Mouse (Mus musculus): ENCODE data around the gene Col6a5.

Gene Col6a5

GRCm38 (mm10) chr9:105960533-105960932, at the start of gene Col6a5:
Gene Col6a5, minus strand, starts transcription at chr9:105960643.
- DNase-seq (ENCODE audit: low spot score) = no peak

DNA sequence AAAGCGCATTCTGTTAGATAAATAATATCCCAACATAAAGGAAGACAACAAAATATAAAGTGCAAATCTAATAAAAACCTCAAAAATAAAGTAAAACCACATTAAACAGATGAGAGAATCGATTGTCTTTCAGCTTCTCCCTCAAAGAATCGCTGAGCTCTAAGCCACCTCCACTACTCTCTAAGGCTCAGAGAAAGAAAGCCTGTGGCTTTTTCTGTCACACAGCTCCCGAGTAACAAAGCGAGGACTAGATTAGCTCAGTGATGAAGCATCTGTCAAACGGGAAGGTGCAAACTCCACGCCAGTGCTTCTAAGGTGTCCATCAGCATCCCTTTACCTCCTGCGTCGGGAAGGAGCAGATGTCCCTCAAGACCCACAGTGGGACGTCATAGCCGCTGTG, 37.5 kb upstream of the Col6a5 start:
- no peak for DNase-seq (ENCODE audit: low spot score)

GRCm38 (mm10) chr9:105992425-105992824, 32.0 kb upstream of the Col6a5 start:
- DNase-seq (ENCODE audit: low spot score) = no peak

GRCm38 (mm10) chr9:105990099-105990498, 29.7 kb upstream of the Col6a5 start:
- DNase-seq (ENCODE audit: low spot score) = no peak

DNA sequence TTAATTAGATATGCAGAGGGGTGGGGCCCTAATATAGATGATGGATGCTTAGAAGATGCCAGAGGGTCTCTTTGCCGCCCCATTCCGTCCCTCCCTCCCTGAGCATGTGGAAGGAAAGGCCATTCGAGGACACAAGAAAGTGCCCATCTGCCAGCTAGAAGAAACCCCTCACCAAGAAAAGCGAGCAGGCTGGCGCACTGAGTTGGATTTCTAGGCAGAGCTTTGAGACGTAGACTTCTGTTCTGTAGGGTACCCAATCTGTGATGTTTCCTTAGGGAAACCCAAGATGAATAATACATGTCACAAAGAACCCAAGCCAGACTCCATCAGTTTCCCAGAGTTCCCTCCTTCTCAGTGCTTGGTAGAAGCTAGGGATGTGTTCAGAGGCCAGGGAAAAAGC, 29.0 kb upstream of the Col6a5 start:
- no peak for DNase-seq (ENCODE audit: low spot score)

- no peak for DNase-seq (ENCODE audit: low spot score)
Measured at GRCm38 (mm10) chr9:105988096-105988495, 27.7 kb upstream of the Col6a5 start.

DNA sequence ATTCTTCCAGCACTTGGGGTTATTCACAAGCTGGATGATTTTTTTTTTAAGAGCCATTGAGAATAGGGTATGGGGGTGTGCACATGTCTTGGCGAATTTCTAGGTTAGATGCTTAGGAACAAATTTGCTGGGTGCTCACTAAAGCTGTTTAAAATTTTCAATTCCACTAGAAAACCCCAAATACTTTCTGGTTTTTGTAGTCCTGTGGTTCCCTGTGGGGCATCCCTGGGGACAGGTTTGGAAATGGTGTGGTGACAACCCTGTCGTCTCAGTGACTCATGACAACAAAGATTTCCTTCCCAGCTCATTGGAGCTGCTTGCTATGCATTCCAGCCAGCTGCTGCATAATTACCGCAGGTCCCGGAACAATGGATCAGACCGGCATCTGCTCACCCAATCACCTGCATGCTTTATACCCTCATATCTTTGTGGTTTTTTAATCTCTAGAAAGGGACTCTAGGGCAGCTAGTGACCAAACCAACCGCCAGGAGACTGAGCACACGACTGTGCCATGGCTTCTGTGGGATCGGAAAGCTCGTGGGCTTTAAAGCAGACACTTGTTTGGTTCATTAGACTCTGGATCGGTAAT, 24.6 kb upstream of the Col6a5 start:
- no peak for DNase-seq (ENCODE audit: low spot score)

DNA sequence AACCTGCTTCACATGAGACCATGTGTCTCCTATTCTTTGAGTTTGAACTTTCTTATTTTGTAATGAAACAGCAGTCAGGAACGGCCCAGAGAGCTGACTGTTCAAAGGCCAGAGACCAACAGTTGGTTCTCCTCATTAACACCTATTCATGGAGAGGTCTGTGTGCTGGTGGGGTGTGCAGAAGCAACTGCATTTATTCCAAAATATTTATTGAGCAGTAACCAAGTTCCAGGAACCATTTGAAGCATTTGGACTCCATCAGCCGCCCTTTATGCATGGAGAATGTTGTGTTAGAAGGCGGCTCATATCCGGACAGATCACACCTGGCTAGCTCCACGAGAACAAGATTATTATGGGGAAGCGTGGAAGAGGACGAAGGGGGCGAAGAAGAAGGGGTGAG, 18.0 kb upstream of the Col6a5 start:
- DNase-seq (ENCODE audit: low spot score) = no peak

DNA sequence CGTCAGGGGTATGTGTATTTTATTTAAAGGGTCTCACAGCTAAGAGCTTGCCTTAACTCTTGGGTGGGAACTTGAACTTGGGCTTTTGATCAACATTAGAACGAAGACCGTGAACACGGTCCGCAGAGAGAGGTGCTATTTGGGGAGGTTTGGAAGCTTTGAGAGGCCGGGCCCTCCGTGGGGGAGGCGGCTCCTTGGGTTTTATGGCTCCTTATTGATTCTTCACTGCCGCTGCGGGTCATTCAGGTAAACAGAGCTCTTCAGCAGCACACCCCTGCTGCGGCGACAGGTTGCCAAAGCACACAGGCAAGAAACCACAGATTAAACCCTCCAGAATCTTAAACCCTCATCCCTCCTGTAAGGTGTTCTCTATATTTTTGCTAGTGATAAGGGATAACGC, 16.4 kb upstream of the Col6a5 start:
- DNase-seq (ENCODE audit: low spot score) = no peak

DNA sequence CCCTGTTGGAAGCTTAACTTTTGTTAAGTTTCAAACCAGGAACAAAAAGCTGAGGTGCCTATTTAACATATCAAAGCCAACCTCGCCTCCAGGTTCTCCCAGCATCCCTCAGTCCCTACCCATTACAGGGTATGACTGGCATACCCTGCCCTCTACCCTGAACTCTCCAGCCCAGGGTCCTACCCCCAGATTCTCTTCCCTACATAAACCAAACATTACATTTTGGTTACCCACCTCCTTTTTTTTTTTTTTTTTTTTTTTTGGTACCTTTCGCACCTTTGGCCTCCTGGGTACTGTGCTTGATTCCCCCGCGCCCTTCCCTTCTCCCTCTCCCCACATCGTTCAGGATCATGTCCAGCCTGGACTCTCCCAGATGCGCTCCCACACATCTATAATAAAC, 15.9 kb upstream of the Col6a5 start:
- DNase-seq (ENCODE audit: low spot score) = no peak

GRCm38 (mm10) chr9:105973736-105974135, 13.3 kb upstream of the Col6a5 start:
- DNase-seq (ENCODE audit: low spot score) = no peak

GRCm38 (mm10) chr9:105972031-105972430, 11.6 kb upstream of the Col6a5 start:
- no peak for DNase-seq (ENCODE audit: low spot score)

DNA sequence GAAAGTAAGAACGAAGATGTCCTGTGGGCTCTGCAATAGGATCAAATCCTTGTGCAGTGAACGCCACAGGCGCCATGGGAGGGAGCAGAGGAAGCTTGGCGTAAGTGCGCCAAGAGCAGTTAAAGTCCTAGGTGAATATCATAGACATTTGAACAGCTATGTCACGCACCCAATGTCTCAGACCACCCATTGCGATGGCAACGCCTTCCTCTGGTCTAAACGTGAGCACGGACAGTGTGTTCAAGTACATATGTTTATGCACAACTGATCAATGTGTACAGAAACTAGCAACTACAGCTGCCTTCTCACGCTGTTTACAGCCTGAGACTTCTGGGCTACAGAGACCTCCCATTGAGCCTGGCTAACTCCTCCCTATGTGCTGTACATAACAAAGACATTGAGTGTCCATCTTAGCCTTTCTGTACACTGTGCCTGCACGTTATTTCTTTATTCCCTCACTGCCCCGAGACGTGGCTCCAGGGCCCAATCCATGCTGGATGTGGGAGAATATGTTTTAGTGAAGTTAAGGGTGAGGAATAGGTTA, 11.0 kb upstream of the Col6a5 start:
- DNase-seq (ENCODE audit: low spot score) = no peak

- DNase-seq (ENCODE audit: low spot score) = no peak
Measured at GRCm38 (mm10) chr9:105970901-105971300, 10.5 kb upstream of the Col6a5 start.

DNA sequence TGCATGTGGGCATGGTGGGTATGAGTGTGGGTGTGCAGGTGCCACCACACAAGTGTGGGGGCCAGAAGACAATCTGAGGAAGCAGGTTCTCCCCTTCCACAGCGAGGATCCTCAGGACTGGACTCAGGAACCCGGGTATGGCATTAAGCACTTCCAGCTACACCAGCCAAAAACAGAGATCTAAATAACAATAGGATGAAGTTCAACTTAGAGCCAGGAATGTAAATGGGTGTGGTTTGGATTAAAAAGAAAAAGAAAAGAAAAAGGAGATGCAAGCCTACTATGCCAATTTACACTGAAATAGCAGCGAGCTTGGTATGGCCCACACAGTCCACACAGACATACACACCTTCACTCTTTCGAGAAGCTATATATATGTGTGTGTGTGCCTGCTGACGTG, 7.5 kb upstream of the Col6a5 start:
- DNase-seq (ENCODE audit: low spot score) = no peak

DNA sequence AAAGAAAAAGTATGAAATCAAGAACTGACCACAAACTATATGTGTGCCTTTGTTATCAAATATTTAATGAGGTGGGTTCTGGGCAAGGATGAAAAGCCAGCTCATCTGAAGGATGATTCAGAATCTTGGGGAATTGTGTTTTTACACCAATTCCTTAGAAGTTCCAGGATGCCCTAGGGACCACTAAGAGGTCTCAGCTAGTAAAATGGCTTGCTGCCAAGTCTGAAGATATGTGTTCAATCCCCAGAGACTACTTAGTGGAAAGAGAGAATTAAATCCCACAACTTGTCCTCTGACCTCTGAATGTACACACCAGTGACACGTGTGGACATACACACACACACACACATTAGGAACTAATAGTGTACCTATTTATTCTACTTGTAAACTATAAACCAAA, 1.3 kb downstream of the Col6a5 start:
- no peak for DNase-seq (ENCODE audit: low spot score)

DNA sequence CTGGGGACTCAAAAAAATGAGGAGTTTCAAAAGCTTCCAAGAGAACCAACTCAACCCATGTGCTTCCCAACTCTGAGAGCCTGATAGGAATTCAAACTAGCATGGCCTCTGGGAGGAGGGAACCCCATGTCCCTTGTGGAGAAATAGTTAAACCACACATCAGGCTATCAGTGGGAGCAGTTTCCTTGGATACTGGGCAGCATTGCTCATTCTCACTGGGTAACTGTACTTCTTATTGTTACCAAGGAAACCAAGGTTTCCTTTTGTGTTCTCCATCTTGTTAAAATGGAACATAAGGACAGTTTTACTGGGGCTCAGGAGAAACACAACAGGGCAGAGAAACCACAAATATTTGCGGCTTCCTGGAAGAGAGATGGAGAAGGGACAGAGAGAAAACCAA, 10.7 kb downstream of the Col6a5 start:
- no peak for DNase-seq (ENCODE audit: low spot score)

DNA sequence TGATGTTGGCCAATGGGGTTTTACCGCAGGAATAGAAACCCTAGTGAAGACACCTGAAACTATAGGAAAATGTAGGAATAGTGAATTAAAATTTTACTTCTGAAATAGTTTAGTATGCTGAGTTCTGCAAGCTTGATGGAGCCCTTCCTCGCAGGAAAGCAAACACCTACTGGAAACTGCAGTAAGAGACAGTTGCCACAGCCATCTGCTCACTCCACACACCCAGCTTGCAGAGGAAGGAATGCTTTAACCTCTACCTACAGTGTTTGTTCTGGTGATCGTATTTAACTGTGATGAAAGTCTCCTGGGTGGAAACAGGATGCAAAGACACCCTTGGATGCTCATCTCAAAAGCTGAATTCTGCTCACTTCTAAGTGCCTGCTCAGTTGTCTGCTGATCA, 12.9 kb downstream of the Col6a5 start:
- DNase-seq (ENCODE audit: low spot score) = no peak

- no peak for DNase-seq (ENCODE audit: low spot score)
Measured at GRCm38 (mm10) chr9:105933816-105934215, 26.6 kb downstream of the Col6a5 start.

- DNase-seq (ENCODE audit: low spot score) = no peak
Measured at GRCm38 (mm10) chr9:105929287-105929686, 31.2 kb downstream of the Col6a5 start.

DNA sequence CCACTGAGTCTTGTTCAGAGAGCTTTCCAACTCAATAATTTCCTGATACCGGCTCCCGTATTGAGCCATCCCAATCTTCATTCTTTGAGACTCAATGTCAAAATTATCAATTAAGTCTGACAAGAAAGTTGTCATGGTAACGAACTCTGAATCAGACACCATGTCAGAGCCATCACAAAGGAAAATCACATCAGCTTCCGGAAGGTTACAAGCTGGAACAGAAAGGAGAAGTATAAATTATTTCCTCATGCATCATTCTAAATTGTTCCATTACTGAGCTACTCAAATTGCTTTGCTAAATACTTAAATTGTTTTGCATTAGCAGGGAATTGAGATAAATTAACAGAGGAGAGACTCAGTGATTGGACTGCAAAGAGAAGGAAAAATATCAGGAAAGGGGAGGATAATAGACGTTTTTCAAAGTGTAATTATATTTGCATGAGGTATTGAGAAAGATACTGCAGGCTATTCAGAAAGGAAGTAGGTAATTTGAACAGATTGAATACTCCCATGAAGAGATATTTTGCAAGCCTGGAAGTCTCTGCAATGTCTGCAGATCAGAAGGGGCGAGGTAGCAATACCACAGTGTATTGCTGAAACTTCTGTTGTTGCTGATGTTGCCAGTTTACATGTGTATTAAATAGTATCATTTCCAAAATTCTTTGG, 31.9 kb downstream of the Col6a5 start:
- DNase-seq (ENCODE audit: low spot score) = no peak

- no peak for DNase-seq (ENCODE audit: low spot score)
Measured at GRCm38 (mm10) chr9:105923659-105924058, 36.8 kb downstream of the Col6a5 start.

GRCm38 (mm10) chr9:105915186-105915585, 45.3 kb downstream of the Col6a5 start:
- no peak for DNase-seq (ENCODE audit: low spot score)

DNA sequence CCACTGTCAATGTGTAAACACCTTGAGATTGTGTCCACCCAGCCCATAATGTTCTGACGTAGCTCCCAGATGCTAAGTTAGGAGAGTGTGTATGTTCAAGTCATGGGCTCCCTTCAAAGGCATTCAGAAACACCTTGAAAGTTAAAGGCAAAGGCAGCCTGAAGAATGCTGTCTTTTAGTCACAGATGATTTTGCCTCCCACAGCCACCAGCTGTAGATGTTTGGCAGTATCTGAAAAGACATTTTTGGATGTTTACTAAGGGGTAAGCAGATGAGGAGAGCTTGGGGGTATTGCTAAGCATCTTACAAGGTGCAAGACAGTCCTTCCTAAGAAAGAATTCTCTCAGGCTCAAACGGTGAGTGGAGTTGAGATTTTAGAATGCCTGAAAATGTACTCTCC, 50.3 kb downstream of the Col6a5 start:
- DNase-seq (ENCODE audit: low spot score) = no peak

Data from T-cell, adult 2 months (primary cell).